Mouse (Mus musculus) G1E (cell line): Measurements from ENCODE around the gene Ptprt. TPM values are rescaled to one million over a fixed set of nuclear protein-coding genes. Genes with fewer than 3 reads are reported as not detected.

Source experiments
- ATAC-seq: 2 replicates; pipeline ENCODE4 v1.8.0; 2016; ENCODE audit warnings: mild to moderate bottlenecking; ENCODE audit not compliant: insufficient number of reproducible peaks, poor library complexity, low FRiP score, severe bottlenecking; ENCODE audit errors: extremely low read depth
- DNase-seq: peaks from one replicate; pipeline ENCODE4 v3.0.0; 2012; ENCODE audit warnings: low spot score
- H3K27me3 ChIP-seq: 2 replicates; pipeline ENCODE4 v1.6.1; 2012; ENCODE audit warnings: mild to moderate bottlenecking, low read length, inconsistent platforms; ENCODE audit not compliant: insufficient read depth
- H3K36me3 ChIP-seq: replicated peaks from 2 replicates; pipeline ENCODE3; 2012; ENCODE audit warnings: mild to moderate bottlenecking, inconsistent platforms
- H3K4me1 ChIP-seq: 2 replicates; pipeline ENCODE4 v1.6.1; 2012; ENCODE audit warnings: low read depth, low read length, inconsistent platforms, mixed read lengths; ENCODE audit not compliant: insufficient read depth
- H3K4me3 ChIP-seq: 2 replicates; pipeline ENCODE4 v1.5.1; 2012; ENCODE audit warnings: low read depth, mild to moderate bottlenecking, inconsistent platforms, low read length, moderate library complexity, mixed read lengths
- H3K9me3 ChIP-seq: replicated peaks from 2 replicates; pipeline ENCODE4 v1.6.1; 2012; ENCODE audit warnings: inconsistent platforms
- CTCF ChIP-seq: IDR thresholded peaks from 2 replicates; pipeline ENCODE4 v1.5.1; 2012; ENCODE audit warnings: low read depth, low read length, inconsistent platforms, mixed read lengths
- GATA1 ChIP-seq: IDR thresholded peaks from 2 replicates; pipeline ENCODE4 v1.6.1; 2012; ENCODE audit warnings: borderline replicate concordance, low read length, inconsistent platforms, mixed read lengths
- GATA2 ChIP-seq: IDR thresholded peaks from 2 replicates; pipeline ENCODE4 v1.6.1; 2012; ENCODE audit warnings: low read depth, low read length, inconsistent platforms, borderline replicate concordance
- POLR2AphosphoS5 ChIP-seq: IDR thresholded peaks from 2 replicates; pipeline ENCODE4 v1.6.1; 2012; ENCODE audit warnings: low read depth, low read length, inconsistent platforms; ENCODE audit not compliant: insufficient replicate concordance
- TAL1 ChIP-seq: conservative IDR thresholded peaks from 2 replicates; pipeline ENCODE4 v1.6.1; 2012; ENCODE audit warnings: low read depth, low read length, inconsistent platforms, mixed read lengths
- polyA plus RNA-seq: library from polyadenylated mRNA; stranded (reverse); fragments of >175 nt; gene quantifications from 2 replicates; pipeline ENCODE4 v1.2.3, GENCODE M21; 2012
- total RNA-seq, 2 experiments: library from RNA; stranded (forward) in 1 of 2; stranded (reverse) in 1 of 2; fragments of 200-1000 nt in 1 of 2; fragments of >200 nt in 1 of 2; fragmentation: Nextera tagmentation in 1 of 2; gene quantifications; 2 replicates each; pipeline ENCODE4 v1.2.3; 2014 to 2017

The Ptprt gene
- total and polyA plus RNA-seq, 3 experiments: 0.05 TPM; not detected in 2

GRCm38 (mm10) chr2:162443106-162443505, 217.8 kb downstream of the Ptprt start:
- Histone ChIP-seq H3K9me3 (peaks cover 45% of the 10 kb centered on the region), H3K36me3 (no peaks in the 10 kb centered on the region), H3K4me1 (no peaks in the 10 kb centered on the region), H3K27me3 (no peaks in the 10 kb centered on the region), H3K4me3 (no peak overlapping the region)
- ATAC-seq (no peak), DNase-seq (no peak)
- TF ChIP-seq TAL1: no peak
- no peak for TF ChIP-seq GATA1
- TF ChIP-seq GATA2: no peak
- no peak for TF ChIP-seq CTCF
- TF ChIP-seq POLR2AphosphoS5: no peak

- ATAC-seq (no peak), DNase-seq (no peak)
- H3K36me3 ChIP-seq: no peaks in the 10 kb centered on the region
- TF ChIP-seq TAL1: no peak
- no peak for TF ChIP-seq GATA1
- TF ChIP-seq CTCF: no peak
- TF ChIP-seq GATA2: no peak
- no peak for TF ChIP-seq POLR2AphosphoS5
- H3K27me3 ChIP-seq: no peaks in the 10 kb centered on the region
- peaks cover 18% of the 10 kb centered on the region for H3K9me3 ChIP-seq
- H3K4me1 ChIP-seq: no peaks in the 10 kb centered on the region
- H3K4me3 ChIP-seq: no peak overlapping the region
Measured at GRCm38 (mm10) chr2:162436646-162437045, 224.3 kb downstream of the Ptprt start.

- Histone ChIP-seq H3K36me3 (no peaks in the 10 kb centered on the region), H3K4me3 (no peak overlapping the region), H3K27me3 (no peaks in the 10 kb centered on the region), H3K4me1 (no peaks in the 10 kb centered on the region), H3K9me3 (peaks cover 36% of the 10 kb centered on the region)
- TF ChIP-seq POLR2AphosphoS5 (no peak), GATA2 (no peak), CTCF (no peak), TAL1 (no peak), GATA1 (no peak)
- no peak for DNase-seq
- no peak for ATAC-seq
Measured at GRCm38 (mm10) chr2:162430171-162430570, 230.8 kb downstream of the Ptprt start.

GRCm38 (mm10) chr2:162426114-162426513, 234.8 kb downstream of the Ptprt start:
- TF ChIP-seq GATA1 (no peak), POLR2AphosphoS5 (no peak), GATA2 (no peak), CTCF (no peak), TAL1 (no peak)
- ATAC-seq: no peak
- H3K4me3 ChIP-seq: no peak overlapping the region
- peaks cover 59% of the 10 kb centered on the region for H3K9me3 ChIP-seq
- no peaks in the 10 kb centered on the region for H3K36me3 ChIP-seq
- no peaks in the 10 kb centered on the region for H3K27me3 ChIP-seq
- no peaks in the 10 kb centered on the region for H3K4me1 ChIP-seq
- no peak for DNase-seq

GRCm38 (mm10) chr2:162418181-162418580, 242.8 kb downstream of the Ptprt start:
- no peaks in the 10 kb centered on the region for H3K4me1 ChIP-seq
- H3K36me3 ChIP-seq: no peaks in the 10 kb centered on the region
- no peaks in the 10 kb centered on the region for H3K27me3 ChIP-seq
- TF ChIP-seq GATA1: no peak
- no peak for TF ChIP-seq CTCF
- no peak for TF ChIP-seq TAL1
- peaks cover 47% of the 10 kb centered on the region for H3K9me3 ChIP-seq
- ATAC-seq: no peak
- no peak for DNase-seq
- no peak overlapping the region for H3K4me3 ChIP-seq

- H3K4me3 ChIP-seq: no peak overlapping the region
- no peaks in the 10 kb centered on the region for H3K27me3 ChIP-seq
- DNase-seq (no peak), ATAC-seq (no peak)
- no peaks in the 10 kb centered on the region for H3K4me1 ChIP-seq
- H3K9me3 ChIP-seq: peaks cover 45% of the 10 kb centered on the region
- no peaks in the 10 kb centered on the region for H3K36me3 ChIP-seq
- TF ChIP-seq CTCF: no peak
- TF ChIP-seq POLR2AphosphoS5: no peak
- no peak for TF ChIP-seq GATA2
- no peak for TF ChIP-seq GATA1
- no peak for TF ChIP-seq TAL1
Measured at GRCm38 (mm10) chr2:162413073-162413812, 247.7 kb downstream of the Ptprt start.
